Mouse (Mus musculus) liver, adult 2 months (tissue): Measurements from ENCODE around the gene Trappc10.

Source experiments
- CTCF ChIP-seq: fragments of 200-500 bp; IDR thresholded peaks from 2 replicates; pipeline ENCODE4 v1.5.1; 2011; ENCODE audit warnings: low read depth, low read length, control low read depth
- POLR2A ChIP-seq: fragments of 200-500 bp; IDR thresholded peaks from 2 replicates; pipeline ENCODE4 v1.6.1; 2011; ENCODE audit warnings: low read length, control low read depth; ENCODE audit not compliant: insufficient read depth; ENCODE audit errors: extremely low read depth

- TF ChIP-seq CTCF (no peak), POLR2A (no peak)
Observed at GRCm38 (mm10) chr10:78284812-78285211, 40.4 kb upstream of the Trappc10 start.
